Mouse (Mus musculus): ENCODE results near the gene Cnga4. TPM values are rescaled to one million over a fixed set of nuclear protein-coding genes. Genes with fewer than 3 reads are reported as not detected.

Gene Cnga4
- total RNA-seq (2023): not detected

GRCm38 (mm10) chr7:105404268-105404667 is at the start of gene Cnga4:
Gene Cnga4, plus strand, starts transcription at chr7:105404568.

GRCm38 (mm10) chr7:105367930-105368329 is 36.4 kb upstream of the Cnga4 start, which contains the start of gene Olfr692:
Gene Olfr692, plus strand, starts transcription at chr7:105368230.

GRCm38 (mm10) chr7:105374866-105375265 is 29.5 kb upstream of the Cnga4 start, which contains the start of gene Gm5901:
Gene Gm5901, plus strand, starts transcription at chr7:105375038.

GRCm38 (mm10) chr7:105399935-105400624 is 4.3 kb upstream of the Cnga4 start, which contains the start of gene Fam160a2:
Gene Fam160a2, minus strand, starts transcription at chr7:105400054.

GRCm38 (mm10) chr7:105425424-105426043 is 21.2 kb downstream of the Cnga4 start, which contains the start of gene Cckbr:
Gene Cckbr, plus strand, starts transcription at chr7:105425731.

Other genes with a start within 250 kb of the Cnga4 start
- gene Olfr684, start 240.9 kb upstream of the Cnga4 start, total RNA-seq (2023): not detected
- gene Olfr685, start 218.6 kb upstream of the Cnga4 start, total RNA-seq (2023): not detected
- not detected for gene Olfr686, start 197.1 kb upstream of the Cnga4 start, total RNA-seq (2023)
- not detected for gene Olfr688, start 116.5 kb upstream of the Cnga4 start, total RNA-seq (2023)
- gene Olfr689, start 93.4 kb upstream of the Cnga4 start, total RNA-seq (2023): not detected
- gene Olfr690, start 70.5 kb upstream of the Cnga4 start, total RNA-seq (2023): not detected
- gene Olfr691, start 62.3 kb upstream of the Cnga4 start, total RNA-seq (2023): not detected
- gene Olfr692, start 36.3 kb upstream of the Cnga4 start, total RNA-seq (2023): not detected
- not detected for gene Gm5901, start 29.5 kb upstream of the Cnga4 start, total RNA-seq (2023)
- 31.0 TPM for gene Fam160a2, start 4.5 kb upstream of the Cnga4 start, total RNA-seq (2023)
- not detected for gene Cckbr, start 21.2 kb downstream of the Cnga4 start, total RNA-seq (2023)
- not detected for gene Cavin3, start 77.7 kb downstream of the Cnga4 start, total RNA-seq (2023)
- gene Smpd1, start 149.8 kb downstream of the Cnga4 start, total RNA-seq (2023): 16.9 TPM
- 2.1 TPM for gene Apbb1, start 177.1 kb downstream of the Cnga4 start, total RNA-seq (2023)
- not detected for gene Hpx, start 195.6 kb downstream of the Cnga4 start, total RNA-seq (2023)
- gene Trim3, start 229.0 kb downstream of the Cnga4 start, total RNA-seq (2023): 16.6 TPM
- 54.6 TPM for gene Timm10b, start 235.5 kb downstream of the Cnga4 start, total RNA-seq (2023)
- 34.6 TPM for gene Arfip2, start 235.8 kb downstream of the Cnga4 start, total RNA-seq (2023)
- gene Gm45799, start 236.0 kb downstream of the Cnga4 start, total RNA-seq (2023): 6.8 TPM
- 2.9 TPM for gene Dnhd1, start 246.3 kb downstream of the Cnga4 start, total RNA-seq (2023)

All from CD4-positive naive resting alpha-beta T cell, adult 76 days (primary cell).